ENCODE assay signal across 35 mouse cellular contexts in genomic region chr19:60678236-60678635, GRCm38 (mm10).
"Had no signal": no experiment of that assay in that cellular context is flagged by ENCODE, and none has a peak within 500 bp of the region (broad histone marks: within the 10 kb centered on the region; RNA-seq: fewer than 3 reads in every experiment).

No protein-coding gene starts in this region.

- H3K36me3 ChIP-seq: heart, embryonic 10.5 days; heart, embryonic 12.5 days; heart, embryonic 13.5 days; heart, embryonic 15.5 days; hindbrain, embryonic 10.5 days; hindbrain, embryonic 12.5 days; hindbrain, embryonic 13.5 days; hindbrain, embryonic 15.5 days; intestine, embryonic 15.5 days; kidney, embryonic 15.5 days had no signal

- H3K27ac ChIP-seq: heart, embryonic 10.5 days; heart, embryonic 13.5 days; heart, embryonic 15.5 days; hindbrain, embryonic 10.5 days; hindbrain, embryonic 12.5 days; hindbrain, embryonic 13.5 days; hindbrain, embryonic 14.5 days; hindbrain, embryonic 15.5 days; hindbrain, postnatal 0 days; intestine, embryonic 15.5 days; kidney, embryonic 15.5 days; kidney, postnatal 0 days; layer of hippocampus, adult 2 months; left cerebral cortex, adult 2 months had no signal

- H3K4me2 ChIP-seq: heart, embryonic 11.5 days; heart, embryonic 12.5 days; heart, embryonic 13.5 days; heart, embryonic 15.5 days; hindbrain, embryonic 12.5 days; hindbrain, embryonic 13.5 days; hindbrain, embryonic 14.5 days; hindbrain, embryonic 15.5 days; intestine, embryonic 15.5 days; kidney, embryonic 15.5 days had no signal

- ATAC-seq: hindbrain, postnatal 0 days; inflammation-experienced regulatory T-cells, adult 6 months; intestine, embryonic 15.5 days; intestine, embryonic 16.5 days; intestine, postnatal 0 days had no signal

- H3K9ac ChIP-seq: heart, embryonic 12.5 days; heart, embryonic 13.5 days; heart, embryonic 15.5 days; hindbrain, embryonic 12.5 days; hindbrain, embryonic 13.5 days; hindbrain, embryonic 14.5 days; hindbrain, embryonic 15.5 days; intestine, embryonic 15.5 days; kidney, embryonic 15.5 days had no signal

- H3K4me3 ChIP-seq: heart, embryonic 10.5 days; heart, embryonic 12.5 days; heart, embryonic 13.5 days; heart, embryonic 15.5 days; hindbrain, embryonic 10.5 days; hindbrain, embryonic 12.5 days; hindbrain, embryonic 13.5 days; hindbrain, embryonic 15.5 days; intestine, embryonic 15.5 days; kidney, embryonic 15.5 days; layer of hippocampus, adult 2 months; left cerebral cortex, adult 2 months had no signal

- DNase-seq: heart, postnatal 10 days; heart, postnatal 14 days; heart, postnatal 36 days; heart, postnatal 4 days; kidney, adult 11 months; kidney, adult 18-20 months; kidney, adult 2 months; kidney, adult 8-10 months; kidney, adult 9 months; kidney, postnatal 10 days; kidney, postnatal 14 days; kidney, postnatal 25 days; kidney, postnatal 36 days; kidney, postnatal 4 days; layer of hippocampus, adult 9-11 months; layer of hippocampus, postnatal 36 days had no signal

- H3K27me3 ChIP-seq: heart, embryonic 12.5 days; heart, embryonic 13.5 days; heart, embryonic 15.5 days; hindbrain, embryonic 12.5 days; hindbrain, embryonic 13.5 days; hindbrain, embryonic 15.5 days; intestine, embryonic 15.5 days; kidney, embryonic 15.5 days had no signal

- H3K9me3 ChIP-seq: heart, embryonic 10.5 days; heart, embryonic 12.5 days; heart, embryonic 13.5 days; heart, embryonic 15.5 days; hindbrain, embryonic 10.5 days; hindbrain, embryonic 12.5 days; hindbrain, embryonic 13.5 days; hindbrain, embryonic 15.5 days; intestine, embryonic 15.5 days; kidney, embryonic 15.5 days had no signal

- H3K4me1 ChIP-seq: heart, embryonic 10.5 days; heart, embryonic 12.5 days; heart, embryonic 13.5 days; heart, embryonic 15.5 days; hindbrain, embryonic 10.5 days; hindbrain, embryonic 12.5 days; hindbrain, embryonic 15.5 days; intestine, embryonic 15.5 days; kidney, embryonic 15.5 days had no signal
